Mouse (Mus musculus): ENCODE results near the gene Commd4. TPM values are rescaled to one million over a fixed set of nuclear protein-coding genes. Genes with fewer than 3 reads are reported as not detected.
"Not testable (repeated sequence)": the region's sequence is repeated elsewhere in the genome, so short reads cannot be mapped to it uniquely, and the experiment has no call there.

Gene Commd4
- total RNA-seq (2021), result 44.0 and 65.3 TPM in 2 replicates
- long read RNA-seq, transcript Commd4-201 (8 exons, 858 nt), result major isoform, 46 of 81 reads
- long read RNA-seq, transcript Commd4-204 (7 exons, 1,941 nt), result minor isoform, 10 of 81 reads
- long read RNA-seq, partial matches to known transcripts, result 12 of 81 reads
- long read RNA-seq, other reads (novel, unspliced or antisense), result 10 of 81 reads

GRCm38 (mm10) chr9:57158013-57158470, at the start of gene Commd4:
Gene Commd4 (minus strand): TSS chr9:57158331.
- peak; percentile 85 for DNase-seq

- no peak for DNase-seq
Measured at GRCm38 (mm10) chr9:57206896-57207295, 48.8 kb upstream of the Commd4 start.

- not testable (repeated sequence) for DNase-seq
Measured at GRCm38 (mm10) chr9:57203571-57203970, 45.4 kb upstream of the Commd4 start.

- DNase-seq, result no peak
Measured at GRCm38 (mm10) chr9:57202981-57203380, 44.9 kb upstream of the Commd4 start.

GRCm38 (mm10) chr9:57197414-57197813, 39.3 kb upstream of the Commd4 start:
- no peak for DNase-seq

GRCm38 (mm10) chr9:57196708-57197107, 38.6 kb upstream of the Commd4 start:
- no peak for DNase-seq

GRCm38 (mm10) chr9:57168411-57168810, 10.3 kb upstream of the Commd4 start:
- no peak for DNase-seq

GRCm38 (mm10) chr9:57166173-57166572, 8.0 kb upstream of the Commd4 start:
- no peak for DNase-seq

- DNase-seq, result no peak
Measured at GRCm38 (mm10) chr9:57163137-57163536, 5.0 kb upstream of the Commd4 start.

GRCm38 (mm10) chr9:57162496-57162895, 4.4 kb upstream of the Commd4 start:
- no peak for DNase-seq

GRCm38 (mm10) chr9:57158506-57158905, 375 bp upstream of the Commd4 start:
- DNase-seq, result no peak

GRCm38 (mm10) chr9:57157499-57157898, 632 bp downstream of the Commd4 start:
- no peak for DNase-seq

GRCm38 (mm10) chr9:57156823-57157222, 1.3 kb downstream of the Commd4 start:
- no peak for DNase-seq

GRCm38 (mm10) chr9:57156383-57156782, 1.7 kb downstream of the Commd4 start:
- no peak for DNase-seq

- DNase-seq, result no peak
Measured at GRCm38 (mm10) chr9:57152331-57152730, 5.8 kb downstream of the Commd4 start.

GRCm38 (mm10) chr9:57150192-57150591, 7.9 kb downstream of the Commd4 start:
- DNase-seq, result no peak

- DNase-seq, result no peak
Measured at GRCm38 (mm10) chr9:57149021-57149420, 9.1 kb downstream of the Commd4 start.

GRCm38 (mm10) chr9:57148144-57148878, 9.8 kb downstream of the Commd4 start, which contains the start of gene Neil1:
Gene Neil1 (minus strand): TSS chr9:57148305.
- DNase-seq, result peak; percentile 75

- no peak for DNase-seq
Measured at GRCm38 (mm10) chr9:57147205-57148143, 10.7 kb downstream of the Commd4 start.

GRCm38 (mm10) chr9:57146451-57147066, 11.6 kb downstream of the Commd4 start:
- DNase-seq, result no peak

GRCm38 (mm10) chr9:57144830-57145229, 13.3 kb downstream of the Commd4 start:
- no peak for DNase-seq

- no peak for DNase-seq
Measured at GRCm38 (mm10) chr9:57143212-57143611, 14.9 kb downstream of the Commd4 start.
